Mouse (Mus musculus): ENCODE data around the gene Olfr1102.

The Olfr1102 gene

GRCm38 (mm10) chr2:86998098-86998497, at the start of gene Olfr1102:
Gene Olfr1102, plus strand, starts transcription at chr2:86998398.
- DNase-seq (ENCODE audit: low spot score in 2 of 2): no peak

GRCm38 (mm10) chr2:86960593-86960992, 37.6 kb upstream of the Olfr1102 start, which contains the start of gene Olfr1099:
Gene Olfr1099, minus strand, starts transcription at chr2:86960693.
- no peak for DNase-seq (ENCODE audit: low spot score in 2 of 2)

- DNase-seq (ENCODE audit: low spot score in 2 of 2): no peak
Observed at GRCm38 (mm10) chr2:86979854-86980253, 18.3 kb upstream of the Olfr1102 start, which contains the start of gene Olfr1100. Gene Olfr1100, minus strand, starts transcription at chr2:86979954.

GRCm38 (mm10) chr2:86991121-86991520, 7.1 kb upstream of the Olfr1102 start, which contains the start of gene Olfr1101:
Gene Olfr1101, minus strand, starts transcription at chr2:86991221.
- no peak for DNase-seq (ENCODE audit: low spot score in 2 of 2)

- DNase-seq (ENCODE audit: low spot score in 2 of 2): no peak
Observed at GRCm38 (mm10) chr2:87026980-87027379, 28.8 kb downstream of the Olfr1102 start, which contains the start of gene Olfr1104. Gene Olfr1104, minus strand, starts transcription at chr2:87027080.

GRCm38 (mm10) chr2:87036431-87036830, 38.2 kb downstream of the Olfr1102 start, which contains the start of gene Olfr1105:
Gene Olfr1105, minus strand, starts transcription at chr2:87036531.
- no peak for DNase-seq (ENCODE audit: low spot score in 2 of 2)

GRCm38 (mm10) chr2:87052173-87052572, 54.0 kb downstream of the Olfr1102 start, which contains the start of gene Olfr1106:
Gene Olfr1106, minus strand, starts transcription at chr2:87052273.
- no peak for DNase-seq (ENCODE audit: low spot score in 2 of 2)
